Mouse (Mus musculus): ENCODE data around the gene Gm2174. TPM values are rescaled to one million over a fixed set of nuclear protein-coding genes. Genes with fewer than 3 reads are reported as not detected.

The Gm2174 gene
- polyA plus RNA-seq, 1 experiment, result not detected

Other genes starting within 250 kb of the Gm2174 start
- gene Gm773, start 235.1 kb upstream of the Gm2174 start, polyA plus RNA-seq (2012; fragmentation: generic; extraction: Trizol), result 29.3 TPM
- 0.69 TPM for gene Zfp449, start 101.6 kb upstream of the Gm2174 start, polyA plus RNA-seq (2012; fragmentation: generic; extraction: Trizol)
- not detected for gene Smim10l2a, start 73.4 kb upstream of the Gm2174 start, polyA plus RNA-seq (2012; fragmentation: generic; extraction: Trizol)
- gene Ints6l, start 6.9 kb downstream of the Gm2174 start, polyA plus RNA-seq (2012; fragmentation: generic; extraction: Trizol), result 1.2 TPM
- not detected for gene Gm10477, start 76.8 kb downstream of the Gm2174 start, polyA plus RNA-seq (2012; fragmentation: generic; extraction: Trizol)
- gene Gm648, start 101.6 kb downstream of the Gm2174 start, polyA plus RNA-seq (2012; fragmentation: generic; extraction: Trizol), result 0.07 TPM
- 11.7 TPM for gene Mmgt1, start 150.1 kb downstream of the Gm2174 start, polyA plus RNA-seq (2012; fragmentation: generic; extraction: Trizol)
- 7.2 TPM for gene Slc9a6, start 161.8 kb downstream of the Gm2174 start, polyA plus RNA-seq (2012; fragmentation: generic; extraction: Trizol)

Data from C2C12 (cell line).